Mouse (Mus musculus) limb, embryonic 14.5 days (tissue): ENCODE measurements at regions not wholly inside any gene's neighbourhood (a gene's known extent, or its start where the extent isn't known, plus 50 kb on each side); places are given as distances from the start of the nearest gene placed in this dataset.
A peak's percentile ranks its signal among the peaks of the same experiment; 100 is the strongest.

Source experiments
- ATAC-seq: fragments of 200-750 bp; cut with Nextera tagmentation; 2 replicates; pipeline ENCODE4 v1.8.0; 2017; ENCODE audit warnings: low read depth, moderate number of reproducible peaks, moderate TSS enrichment; ENCODE audit not compliant: low FRiP score
- DNase-seq: peaks from one replicate; pipeline ENCODE4 v3.0.0-alpha.2; 2015; ENCODE audit warnings: low spot score
- H3K27ac ChIP-seq: fragments of 300-500 bp; sonication (generic); replicated peaks from 2 replicates; pipeline ENCODE4 v1.5.1; 2014; ENCODE audit warnings: low read depth, mild to moderate bottlenecking, low read length, moderate library complexity, mixed read lengths
- H3K27me3 ChIP-seq: fragments of 300-500 bp; sonication (generic); 2 replicates; pipeline ENCODE4 v1.6.1; 2014; ENCODE audit warnings: low read length, mixed read lengths; ENCODE audit not compliant: control insufficient read depth, insufficient read depth
- H3K36me3 ChIP-seq: fragments of 300-500 bp; sonication (generic); 2 replicates; pipeline ENCODE4 v1.6.1; 2014; ENCODE audit warnings: mild to moderate bottlenecking, low read length, moderate library complexity, mixed read lengths; ENCODE audit not compliant: control insufficient read depth, insufficient read depth
- H3K4me1 ChIP-seq: fragments of 300-500 bp; sonication (generic); 2 replicates; pipeline ENCODE4 v1.6.1; 2014; ENCODE audit warnings: antibody characterized with exemption, low read length, mixed read lengths; ENCODE audit not compliant: control insufficient read depth, insufficient read depth
- H3K4me2 ChIP-seq: fragments of 300-500 bp; sonication (generic); replicated peaks from 2 replicates; pipeline ENCODE4 v1.6.1; 2014; ENCODE audit warnings: low read depth, mild to moderate bottlenecking, low read length, moderate library complexity; ENCODE audit not compliant: severe bottlenecking
- H3K4me3 ChIP-seq: fragments of 300-500 bp; sonication (generic); replicated peaks from 2 replicates; pipeline ENCODE4 v1.5.1; 2014; ENCODE audit warnings: low read length
- H3K9ac ChIP-seq: fragments of 300-500 bp; sonication (generic); 2 replicates; pipeline ENCODE4 v1.6.1; 2014; ENCODE audit warnings: mild to moderate bottlenecking, low read depth, low read length, moderate library complexity; ENCODE audit not compliant: severe bottlenecking
- H3K9me3 ChIP-seq: fragments of 300-500 bp; sonication (generic); 2 replicates; pipeline ENCODE4 v1.6.1; 2016; ENCODE audit warnings: low read length; ENCODE audit not compliant: control insufficient read depth
- POLR2A ChIP-seq: fragments of 200-500 bp; IDR thresholded peaks from 2 replicates; pipeline ENCODE4 v1.8.0; 2012; ENCODE audit warnings: inconsistent platforms, mild to moderate bottlenecking, moderate library complexity, borderline replicate concordance; ENCODE audit not compliant: insufficient read depth, insufficient read length; ENCODE audit errors: extremely low read depth
- WGBS: fragments of 180-500 bp; shearing (Covaris S2); extraction: QIAGEN DNeasy Blood & Tissue Kit; methylation state at CpG from one replicate; pipeline ENCODE4 v1.1.7; 2014; 5-methylcytosine and 5-hydroxymethylcytosine counted together

GRCm38 (mm10) chr13:35211834-35212233, 184.9 kb upstream of the Eci2 start:
- ATAC-seq (no peak), DNase-seq (no peak)
- Histone ChIP-seq H3K36me3 (no peaks in the 10 kb centered on the region), H3K4me1 (no peaks in the 10 kb centered on the region), H3K9ac (no peak overlapping the region), H3K4me3 (no peak overlapping the region), H3K9me3 (no peaks in the 10 kb centered on the region), H3K27me3 (no peaks in the 10 kb centered on the region), H3K4me2 (no peak overlapping the region), H3K27ac (no peak overlapping the region)
- 87% methylated on average over 9 of the region's 9 CpGs for WGBS
- no peak for TF ChIP-seq POLR2A

GRCm38 (mm10) chr13:35212276-35212675, 185.4 kb upstream of the Eci2 start:
- H3K4me2 ChIP-seq, result no peak overlapping the region
- H3K36me3 ChIP-seq, result no peaks in the 10 kb centered on the region
- DNase-seq (peak; percentile 62), ATAC-seq (peak; percentile 41; the same call in 1 of the 2 replicates)
- H3K4me3 ChIP-seq, result no peak overlapping the region
- H3K9me3 ChIP-seq, result no peaks in the 10 kb centered on the region
- H3K4me1 ChIP-seq, result no peaks in the 10 kb centered on the region
- WGBS, result 69% methylated on average over 4 of the region's 4 CpGs
- H3K27ac ChIP-seq, result no peak overlapping the region
- H3K27me3 ChIP-seq, result no peaks in the 10 kb centered on the region
- no peak for TF ChIP-seq POLR2A
- no peak overlapping the region for H3K9ac ChIP-seq

- H3K9me3 ChIP-seq, result no peaks in the 10 kb centered on the region
- TF ChIP-seq POLR2A, result no peak
- 86% methylated on average over 4 of the region's 4 CpGs for WGBS
- no peaks in the 10 kb centered on the region for H3K36me3 ChIP-seq
- no peaks in the 10 kb centered on the region for H3K4me1 ChIP-seq
- no peak overlapping the region for H3K4me2 ChIP-seq
- ATAC-seq, result no peak
- H3K27me3 ChIP-seq, result no peaks in the 10 kb centered on the region
- no peak overlapping the region for H3K4me3 ChIP-seq
- no peak for DNase-seq
- no peak overlapping the region for H3K9ac ChIP-seq
- no peak overlapping the region for H3K27ac ChIP-seq
Observed at GRCm38 (mm10) chr13:35214219-35214618, 187.3 kb upstream of the Eci2 start.

- H3K4me1 ChIP-seq, result no peaks in the 10 kb centered on the region
- no peaks in the 10 kb centered on the region for H3K9me3 ChIP-seq
- H3K4me3 ChIP-seq, result no peak overlapping the region
- no peak for TF ChIP-seq POLR2A
- ATAC-seq (no peak), DNase-seq (no peak)
- no peak overlapping the region for H3K9ac ChIP-seq
- WGBS, result 81% methylated on average over 7 of the region's 7 CpGs
- no peak overlapping the region for H3K4me2 ChIP-seq
- no peaks in the 10 kb centered on the region for H3K27me3 ChIP-seq
- H3K36me3 ChIP-seq, result no peaks in the 10 kb centered on the region
- H3K27ac ChIP-seq, result no peak overlapping the region
Observed at GRCm38 (mm10) chr13:35226142-35226829, 199.4 kb upstream of the Eci2 start.

GRCm38 (mm10) chr13:35226944-35227343, 200.0 kb upstream of the Eci2 start:
- no peak overlapping the region for H3K9ac ChIP-seq
- H3K27ac ChIP-seq, result no peak overlapping the region
- H3K4me1 ChIP-seq, result no peaks in the 10 kb centered on the region
- H3K36me3 ChIP-seq, result no peaks in the 10 kb centered on the region
- no peak overlapping the region for H3K4me2 ChIP-seq
- 82% methylated on average over 1 of the region's 1 CpGs for WGBS
- no peak overlapping the region for H3K4me3 ChIP-seq
- TF ChIP-seq POLR2A, result no peak
- H3K27me3 ChIP-seq, result no peaks in the 10 kb centered on the region
- DNase-seq, result no peak
- ATAC-seq, result no peak
- no peaks in the 10 kb centered on the region for H3K9me3 ChIP-seq
